Mouse (Mus musculus): Measurements from ENCODE around the gene Ncoa5.

DNA sequence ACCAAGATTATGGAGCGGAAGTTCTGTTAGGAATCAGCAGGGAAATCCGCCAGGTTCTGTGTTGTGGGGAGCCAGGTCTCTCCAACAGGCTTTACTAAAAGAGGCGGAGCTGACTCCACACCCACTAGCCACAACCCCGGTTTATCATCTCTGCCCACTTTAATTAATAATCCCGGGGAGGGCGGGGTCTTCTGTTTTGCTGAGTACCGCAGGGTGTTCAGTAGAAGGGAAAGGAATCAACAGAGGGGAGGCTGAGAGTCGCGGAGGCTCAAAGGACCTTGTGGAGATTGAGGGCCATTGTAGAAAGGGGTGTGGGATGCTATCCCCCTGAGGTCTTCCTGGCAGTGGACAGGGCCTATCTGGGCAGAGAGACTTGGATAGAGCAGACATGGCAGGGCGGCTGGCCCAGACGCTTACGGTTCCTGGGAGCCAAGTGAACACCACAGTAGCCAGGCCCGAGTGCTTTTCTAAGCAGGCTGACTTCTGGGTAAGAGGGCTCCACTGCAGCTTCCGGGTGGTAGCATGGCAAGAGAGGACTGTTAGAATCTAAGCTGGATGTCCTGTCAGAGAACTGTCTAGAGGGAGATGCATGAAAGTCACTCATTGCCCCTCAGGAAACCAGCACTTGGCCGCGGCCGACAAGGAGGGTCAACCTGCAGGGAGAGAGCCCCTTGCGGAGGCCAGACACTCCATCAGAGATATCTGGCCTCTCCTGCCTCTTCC lies 16.3 kb upstream of the Ncoa5 start:
- TF ChIP-seq CTCF (IDR thresholded peaks at IDR 0.05; ENCODE audit: extremely low read depth, insufficient read depth, insufficient read length, insufficient replicate concordance), result no peak
- no peak for TF ChIP-seq POLR2A (IDR thresholded peaks at IDR 0.05; ENCODE audit: low read depth, low read length)
